Mouse (Mus musculus) brain, adult 10 weeks (tissue): ENCODE results near the gene Art3. TPM values are rescaled to one million over a fixed set of nuclear protein-coding genes. Genes with fewer than 3 reads are reported as not detected.

Source experiments
- polyA plus RNA-seq: library from polyadenylated mRNA; stranded (reverse); fragments of 350-450 nt; fragmentation: Illumina TruSeq; extraction: RNeasy Lipid Tissue Mini Kit (QIAGEN cat#74804); gene quantifications from one replicate; pipeline ENCODE4 v1.2.3, GENCODE M21; 2015; ENCODE audit warnings: low read depth, low replicate concordance

The Art3 gene
- polyA plus RNA-seq = 9.5 TPM

DNA sequence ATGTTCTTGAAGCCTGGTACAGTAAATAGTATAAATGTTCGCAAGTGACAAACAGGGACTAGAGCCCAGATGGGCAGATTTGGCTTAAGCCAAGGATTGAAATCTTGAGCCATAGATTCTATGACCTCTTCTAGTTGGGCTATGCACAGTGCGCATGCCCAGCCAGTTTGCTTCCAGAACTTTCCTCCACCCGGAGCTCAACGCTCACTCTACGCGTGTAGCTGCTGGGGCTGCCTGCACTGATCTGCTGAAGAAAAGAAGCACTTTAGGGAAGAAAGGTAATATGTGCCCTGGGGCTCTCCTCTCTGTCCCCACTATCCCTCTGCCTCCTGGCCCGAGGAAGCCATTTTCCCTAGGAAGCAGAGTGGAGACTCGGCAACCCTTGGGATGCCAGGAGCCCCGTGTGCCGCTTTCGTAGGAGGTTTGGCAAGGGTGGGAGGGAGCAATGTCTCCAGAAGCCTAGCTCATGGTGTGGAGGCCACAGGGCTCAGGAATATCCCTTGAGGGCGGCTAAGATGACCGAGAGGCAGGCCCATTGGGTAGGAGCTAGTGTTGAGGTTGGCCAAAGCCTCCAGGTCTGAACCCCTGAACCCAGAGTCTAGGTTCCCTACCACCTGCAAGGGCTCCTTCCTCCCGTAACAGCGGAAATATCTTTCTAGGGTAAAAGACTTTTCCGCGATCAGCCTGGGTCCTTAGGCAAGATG, at the start of gene Art3:
Gene Art3 (plus strand): TSS at position 193 of the 704 bp plus-strand sequence.

DNA sequence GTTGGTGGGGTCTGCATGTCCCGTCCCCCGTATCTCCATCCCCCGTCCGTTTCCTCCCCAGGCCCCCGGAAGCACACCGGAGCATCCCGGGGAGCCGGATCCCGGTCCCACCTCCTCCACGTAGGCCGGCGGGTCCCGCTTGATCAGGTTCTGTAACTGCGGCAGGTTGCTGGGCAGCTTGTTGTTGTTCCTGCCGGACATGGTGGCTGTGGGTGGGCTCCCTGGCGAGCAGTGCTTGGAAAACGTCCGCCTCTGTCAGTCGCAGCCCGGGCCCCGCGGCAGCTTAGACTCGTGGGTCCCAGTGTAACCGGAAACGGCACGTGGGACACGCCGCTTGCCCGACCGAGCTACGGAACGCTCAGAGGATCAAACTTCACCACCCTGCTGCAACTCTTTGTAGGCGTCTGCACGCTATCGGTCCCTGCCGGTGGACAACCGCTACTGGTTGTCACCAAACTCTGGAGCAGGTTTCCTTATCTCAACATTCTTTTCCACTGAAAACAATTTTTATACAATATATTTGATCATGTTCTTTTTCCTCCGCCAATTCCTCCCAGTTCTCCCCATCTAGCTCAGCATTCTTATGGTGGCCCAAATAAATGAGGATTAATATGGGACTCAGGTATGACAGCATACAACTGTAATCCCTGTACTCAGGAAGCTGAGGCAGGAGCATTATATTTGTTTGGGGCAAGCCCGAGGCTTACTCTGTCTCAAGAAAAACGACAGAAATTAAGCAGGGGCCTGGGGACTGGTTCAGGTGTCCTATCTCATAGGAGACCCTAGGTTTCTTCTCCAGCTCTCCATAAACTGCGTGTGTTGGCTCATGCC, 21.7 kb upstream of the Art3 start, which contains the start of gene Sdad1:
Gene Sdad1 (minus strand): TSS at position 799 of the 831 bp plus-strand sequence.

DNA sequence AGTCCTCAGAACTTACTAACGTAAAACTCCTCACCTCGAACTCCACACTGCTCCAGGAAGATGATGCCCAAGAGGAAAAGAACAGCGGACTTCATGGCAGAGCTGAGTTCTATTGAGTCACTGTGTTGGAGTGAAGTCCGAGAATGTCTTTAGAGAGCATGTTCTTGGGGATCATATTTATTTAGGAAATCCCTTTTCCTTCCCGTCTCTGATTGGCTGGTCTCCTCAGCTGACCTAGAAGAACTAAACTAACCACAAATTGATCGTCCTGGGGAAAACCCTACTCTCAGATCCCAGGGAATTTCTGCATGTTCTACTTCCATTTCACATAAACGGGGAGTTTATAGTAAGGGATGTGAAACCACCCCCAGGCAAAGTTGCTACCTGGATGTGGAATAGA, 3.7 kb upstream of the Art3 start, which contains the start of gene Cxcl9:
Gene Cxcl9 (minus strand): TSS at position 151 of the 400 bp plus-strand sequence.

DNA sequence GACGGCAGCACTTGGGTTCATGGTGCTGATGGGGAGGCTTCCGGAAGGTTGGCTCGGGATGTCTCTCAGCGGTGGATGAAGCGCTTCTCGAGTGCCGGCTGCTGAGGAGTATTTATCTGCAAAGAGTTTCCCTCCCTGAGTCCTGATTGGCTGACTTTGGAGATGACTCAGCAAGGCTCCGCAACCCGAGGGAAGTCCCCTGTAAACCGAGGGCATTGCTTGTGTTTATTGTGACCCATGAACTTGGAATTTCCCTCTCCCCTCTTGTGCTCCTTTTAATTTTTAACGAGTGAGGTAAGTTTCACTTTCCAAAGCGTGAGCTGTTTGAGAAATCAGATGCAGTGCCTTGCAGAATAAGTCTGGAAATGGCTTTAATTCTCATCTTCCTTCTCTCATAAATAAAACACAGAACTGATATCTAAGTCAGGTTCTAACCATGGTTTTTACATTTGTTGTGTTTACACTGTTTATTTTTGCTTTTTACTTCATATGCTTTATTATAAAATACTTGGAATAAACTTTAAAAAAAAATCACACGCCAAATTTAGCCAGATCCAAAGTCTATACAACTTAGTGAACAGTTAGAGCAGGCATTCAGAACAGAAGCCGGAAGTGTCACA, 17.3 kb downstream of the Art3 start, which contains the start of gene Cxcl10:
Gene Cxcl10 (minus strand): TSS at position 96 of the 620 bp plus-strand sequence.

DNA sequence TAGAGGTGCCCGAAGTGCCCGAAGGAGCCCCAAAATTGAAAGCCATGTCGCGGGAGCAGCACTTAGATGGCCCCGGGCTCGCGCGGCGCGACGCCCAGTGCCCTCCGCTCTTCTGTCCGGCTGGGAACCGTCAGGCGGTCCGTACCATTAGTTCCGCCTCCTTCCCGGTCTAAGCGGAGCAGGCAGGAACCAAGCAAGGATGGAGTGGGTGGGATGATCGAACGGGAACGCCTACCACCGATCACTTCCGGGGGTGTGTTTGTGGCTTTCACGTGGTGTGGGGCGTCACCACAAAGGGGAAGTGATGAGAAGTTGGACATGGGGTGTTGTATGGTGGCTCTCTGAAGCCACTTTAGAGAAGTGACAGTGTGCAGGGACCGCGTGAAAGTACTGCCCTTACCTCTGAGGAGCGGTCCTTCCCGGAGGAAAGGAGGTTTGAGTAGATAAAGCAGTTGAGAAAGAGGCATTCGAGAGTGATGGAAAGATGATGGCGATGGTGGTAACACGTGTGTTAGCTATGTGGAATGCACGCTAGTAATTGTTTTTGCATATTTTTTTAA, 103.5 kb downstream of the Art3 start, which contains the start of gene Nup54:
Gene Nup54 (minus strand): TSS at position 195 of the 560 bp plus-strand sequence.

Other genes starting within 250 kb of the Art3 start
- gene G3bp2, start 248.1 kb upstream of the Art3 start, polyA plus RNA-seq = 259 TPM
- gene Uso1, start 193.9 kb upstream of the Art3 start, polyA plus RNA-seq = 65.8 TPM
- not detected for gene U90926, start 116.4 kb upstream of the Art3 start, polyA plus RNA-seq
- gene Ppef2, start 75.5 kb upstream of the Art3 start, polyA plus RNA-seq = 1.1 TPM
- 39.4 TPM for gene Naaa, start 53.7 kb upstream of the Art3 start, polyA plus RNA-seq
- 15.3 TPM for gene Sdad1, start 21.3 kb upstream of the Art3 start, polyA plus RNA-seq
- gene Cxcl9, start 3.7 kb upstream of the Art3 start, polyA plus RNA-seq = not detected
- gene Cxcl10, start 17.1 kb downstream of the Art3 start, polyA plus RNA-seq = 0.45 TPM
- gene Nup54, start 103.4 kb downstream of the Art3 start, polyA plus RNA-seq = 21.6 TPM
- gene Scarb2, start 175.0 kb downstream of the Art3 start, polyA plus RNA-seq = 83.3 TPM
- gene Fam47e, start 223.2 kb downstream of the Art3 start, polyA plus RNA-seq = 1.2 TPM